Mouse (Mus musculus) urinary bladder, postnatal 14 days (tissue): ENCODE measurements around the gene Nfkbia.

ENCODE experiments used
- DNase-seq: peaks from one replicate; pipeline ENCODE4 v3.0.0; 2021; ENCODE audit warnings: low spot score

The Nfkbia gene

GRCm38 (mm10) chr12:55442245-55442644, 50.2 kb downstream of the Nfkbia start:
- DNase-seq, result no peak

- no peak for DNase-seq
Observed at GRCm38 (mm10) chr12:55440416-55440815, 52.0 kb downstream of the Nfkbia start.
